Mouse (Mus musculus): ENCODE results near the gene Rnf123.

- TF ChIP-seq POLR2A (IDR thresholded peaks at IDR 0.05; ENCODE audit: insufficient read depth, low read length), result no peak
- TF ChIP-seq CTCF (IDR thresholded peaks at IDR 0.05; ENCODE audit: low read depth, low read length), result no peak
Observed at GRCm38 (mm10) chr9:108053665-108054225, 29.4 kb downstream of the Rnf123 start.
